Mouse (Mus musculus) midbrain, postnatal 0 days (tissue): ENCODE measurements around the gene Fbxo6. TPM values are rescaled to one million over a fixed set of nuclear protein-coding genes. Genes with fewer than 3 reads are reported as not detected.

Experiments
- ATAC-seq: fragments of 200-750 bp; cut with Nextera tagmentation; 2 replicates; pipeline ENCODE4 v1.8.0; 2017; ENCODE audit warnings: moderate number of reproducible peaks, mild to moderate bottlenecking, moderate TSS enrichment, moderate library complexity; ENCODE audit not compliant: low FRiP score
- DNase-seq: peaks from one replicate; pipeline ENCODE4 v3.0.0-alpha.2; 2015; ENCODE audit warnings: low spot score
- H3K27ac ChIP-seq: fragments of 300-500 bp; sonication (generic); 2 replicates; pipeline ENCODE4 v1.5.1; 2014; ENCODE audit warnings: low read depth, mild to moderate bottlenecking, low read length, mixed read lengths
- H3K27me3 ChIP-seq: fragments of 300-500 bp; sonication (generic); 2 replicates; pipeline ENCODE4 v1.6.1; 2014; ENCODE audit warnings: low read length, control low read depth, mixed read lengths; ENCODE audit not compliant: insufficient read depth
- H3K36me3 ChIP-seq: fragments of 300-500 bp; sonication (generic); 2 replicates; pipeline ENCODE4 v1.6.1; 2014; ENCODE audit warnings: low read length, control low read depth, mixed read lengths; ENCODE audit not compliant: insufficient read depth
- H3K4me1 ChIP-seq: fragments of 300-500 bp; sonication (generic); 2 replicates; pipeline ENCODE4 v1.6.1; 2014; ENCODE audit warnings: mild to moderate bottlenecking, control low read depth, antibody characterized with exemption, low read length, mixed read lengths; ENCODE audit not compliant: insufficient read depth
- H3K4me2 ChIP-seq: fragments of 300-500 bp; sonication (generic); 2 replicates; pipeline ENCODE4 v1.6.1; 2014; ENCODE audit warnings: low read depth, mild to moderate bottlenecking, low read length, mixed read lengths; ENCODE audit not compliant: poor library complexity, severe bottlenecking
- H3K4me3 ChIP-seq: fragments of 300-500 bp; sonication (generic); 2 replicates; pipeline ENCODE4 v1.5.1; 2014; ENCODE audit warnings: low read depth, mild to moderate bottlenecking, low read length, moderate library complexity
- H3K9ac ChIP-seq: fragments of 300-500 bp; sonication (generic); replicated peaks from 2 replicates; pipeline ENCODE4 v1.6.1; 2014; ENCODE audit warnings: mild to moderate bottlenecking, low read length, moderate library complexity, mixed read lengths; ENCODE audit not compliant: poor library complexity, severe bottlenecking
- H3K9me3 ChIP-seq: fragments of 300-500 bp; sonication (generic); 2 replicates; pipeline ENCODE4 v1.6.1; 2016; ENCODE audit warnings: low read length, control low read depth
- CTCF ChIP-seq: IDR thresholded peaks from 2 replicates; pipeline ENCODE4 v1.5.1; 2016; ENCODE audit warnings: antibody characterized with exemption, mild to moderate bottlenecking
- WGBS: fragments of 180-500 bp; shearing (Covaris S2); extraction: QIAGEN DNeasy Blood & Tissue Kit; methylation state at CpG from one replicate; pipeline ENCODE4 v1.1.7; 2014; 5-methylcytosine and 5-hydroxymethylcytosine counted together
- polyA plus RNA-seq: library from polyadenylated mRNA; unstranded; fragments of >200 nt; fragmentation: Nextera tagmentation; extraction: Ambion mirVana; gene quantifications from 2 replicates; pipeline ENCODE4 v1.2.1, GENCODE M21; 2015
- total RNA-seq: library from RNA; depleted of rRNA; stranded (reverse); fragments of >200 nt; gene quantifications from 2 replicates; pipeline ENCODE4 v1.2.3, GENCODE M21; 2014

The Fbxo6 gene
- total and polyA plus RNA-seq, 2 experiments from 2014 or later: 23.6 to 27.7 TPM

DNA sequence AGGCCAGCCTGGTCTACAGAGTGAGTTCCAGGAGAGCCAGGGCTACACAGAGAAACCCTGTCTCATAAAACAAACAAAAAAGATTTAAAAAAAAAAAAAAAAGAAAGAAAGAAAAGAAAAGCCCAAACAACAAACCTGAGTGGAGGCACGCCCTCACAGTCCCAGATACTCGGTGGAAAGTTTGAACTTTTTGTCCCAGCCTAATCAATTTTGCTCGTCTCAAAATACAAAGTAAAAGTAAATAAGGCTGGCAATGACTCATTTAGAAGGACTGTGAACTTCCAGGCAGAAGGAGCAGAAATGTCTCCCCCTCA lies 1.0 kb downstream of the Fbxo6 start:
- H3K27ac ChIP-seq: peak overlapping the region; percentile 90; the same call in 1 of the 2 replicates
- H3K9ac ChIP-seq: peak overlapping the region; percentile 79; the same call in 1 of the 2 replicates
- no peaks in the 10 kb centered on the region for H3K4me1 ChIP-seq
- no peak for DNase-seq
- 56% methylated on average over 3 of the region's 3 CpGs for WGBS
- H3K9me3 ChIP-seq: no peaks in the 10 kb centered on the region
- peak overlapping the region; percentile 97 for H3K4me2 ChIP-seq
- no peak for TF ChIP-seq CTCF
- no peak for ATAC-seq
- H3K27me3 ChIP-seq: no peaks in the 10 kb centered on the region
- H3K4me3 ChIP-seq: peak overlapping the region; percentile 62
- peaks cover 29% of the 10 kb centered on the region for H3K36me3 ChIP-seq

DNA sequence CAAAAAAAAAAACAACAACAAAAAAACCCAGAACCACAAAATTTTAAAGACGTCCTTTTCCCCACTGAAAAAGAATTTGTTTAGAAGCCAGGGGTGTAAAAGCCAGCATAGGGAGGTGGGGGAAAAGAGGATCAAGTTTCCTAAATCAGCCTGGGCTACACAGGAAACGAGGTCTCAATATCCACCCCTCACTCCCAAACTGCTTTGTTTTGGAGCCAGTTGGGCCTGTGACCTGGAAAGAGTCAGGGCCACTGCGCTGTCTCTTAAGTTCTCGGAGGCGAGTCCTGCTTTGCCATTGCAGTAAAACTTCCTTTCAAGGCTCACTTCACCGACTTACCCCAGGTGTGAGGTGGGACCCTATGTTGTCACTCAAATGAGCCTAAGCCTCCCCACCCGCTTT lies 1.7 kb downstream of the Fbxo6 start:
- DNase-seq (no peak), ATAC-seq (no peak)
- peaks cover 35% of the 10 kb centered on the region for H3K36me3 ChIP-seq
- no peak overlapping the region for H3K27ac ChIP-seq
- no peak overlapping the region for H3K4me3 ChIP-seq
- H3K4me1 ChIP-seq: no peaks in the 10 kb centered on the region
- no peak overlapping the region for H3K9ac ChIP-seq
- no peak overlapping the region for H3K4me2 ChIP-seq
- TF ChIP-seq CTCF: no peak
- WGBS: 72% methylated on average over 7 of the region's 7 CpGs
- H3K9me3 ChIP-seq: no peaks in the 10 kb centered on the region
- no peaks in the 10 kb centered on the region for H3K27me3 ChIP-seq

DNA sequence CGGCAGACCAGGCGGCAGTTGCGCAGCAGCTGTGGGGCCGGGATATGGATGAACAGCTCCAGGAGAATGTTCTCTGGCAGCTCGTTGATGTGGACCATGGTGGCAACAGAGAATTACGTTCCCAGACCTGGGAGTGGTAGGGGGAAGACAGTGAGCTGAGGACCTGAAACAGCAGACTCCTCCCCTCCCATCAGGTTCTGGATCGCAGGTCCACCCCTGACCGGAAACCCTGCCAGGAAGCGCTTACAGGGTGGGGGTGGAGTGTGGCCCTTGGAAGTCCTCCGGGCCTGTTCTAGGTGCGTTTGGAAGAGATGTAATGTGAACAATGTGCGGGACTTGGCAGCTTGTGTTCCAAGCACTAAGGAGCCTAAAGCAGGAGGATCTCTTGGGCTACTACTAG lies 2.4 kb downstream of the Fbxo6 start:
- Histone ChIP-seq H3K36me3 (peaks cover 41% of the 10 kb centered on the region), H3K27ac (no peak overlapping the region), H3K4me1 (no peaks in the 10 kb centered on the region), H3K4me2 (no peak overlapping the region), H3K27me3 (no peaks in the 10 kb centered on the region), H3K9ac (no peak overlapping the region), H3K9me3 (no peaks in the 10 kb centered on the region), H3K4me3 (no peak overlapping the region)
- no peak for TF ChIP-seq CTCF
- DNase-seq (no peak), ATAC-seq (no peak)
- WGBS: 78% methylated on average over 12 of the region's 12 CpGs

DNA sequence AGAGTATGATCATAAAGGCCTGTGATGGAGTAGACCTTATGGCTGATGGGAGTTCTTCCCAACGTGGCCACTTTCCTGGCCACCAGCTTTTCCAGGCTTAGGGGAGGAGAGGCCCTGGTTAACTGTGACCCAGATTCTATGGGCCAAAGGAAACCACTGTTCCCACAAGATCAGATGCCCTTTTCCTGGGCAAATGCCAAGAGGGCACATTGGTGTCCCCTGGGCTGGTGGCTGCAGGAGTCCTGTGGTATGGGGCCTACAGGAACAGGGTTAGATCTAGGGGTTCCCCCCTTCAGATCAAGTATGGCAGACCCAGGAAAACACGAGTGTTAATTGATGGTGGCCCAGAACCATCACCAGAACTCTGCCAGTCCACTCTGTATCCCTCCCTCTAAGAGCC lies 4.2 kb downstream of the Fbxo6 start:
- no peak for ATAC-seq
- no peak overlapping the region for H3K4me2 ChIP-seq
- H3K9me3 ChIP-seq: no peaks in the 10 kb centered on the region
- no peak for TF ChIP-seq CTCF
- H3K27ac ChIP-seq: no peak overlapping the region
- no peaks in the 10 kb centered on the region for H3K4me1 ChIP-seq
- H3K4me3 ChIP-seq: no peak overlapping the region
- no peaks in the 10 kb centered on the region for H3K27me3 ChIP-seq
- no peak for DNase-seq
- H3K36me3 ChIP-seq: peaks cover 32% of the 10 kb centered on the region
- WGBS: 86% methylated on average over 2 of the region's 2 CpGs
- H3K9ac ChIP-seq: no peak overlapping the region

DNA sequence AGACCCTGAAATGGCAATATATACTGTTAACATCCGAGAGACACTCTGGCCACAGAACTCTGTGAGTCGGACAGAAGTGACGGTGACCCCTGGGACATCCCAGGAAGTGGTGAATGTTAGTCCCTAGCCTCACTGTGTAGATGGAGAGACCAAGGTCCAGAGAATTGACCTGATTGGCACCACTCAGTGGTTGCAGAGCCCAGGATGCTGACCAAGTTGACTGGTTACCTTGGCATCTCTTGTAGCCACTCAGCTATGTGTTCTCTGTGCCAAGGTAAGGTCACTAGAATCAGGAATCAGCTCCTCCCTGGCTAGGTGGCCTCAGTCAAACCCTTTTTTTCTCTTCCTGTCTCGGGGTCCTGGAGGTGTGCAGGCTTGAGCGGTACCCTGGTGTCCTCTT lies 8.2 kb downstream of the Fbxo6 start:
- ATAC-seq: no peak
- 93% methylated on average over 5 of the region's 5 CpGs for WGBS

GRCm38 (mm10) chr4:148140098-148141011 lies 11.6 kb downstream of the Fbxo6 start:
- ATAC-seq (peak; percentile 94), DNase-seq (peak; percentile 92)
- Histone ChIP-seq H3K9me3 (no peaks in the 10 kb centered on the region), H3K36me3 (peaks cover 11% of the 10 kb centered on the region), H3K4me3 (peak overlapping the region; percentile 56), H3K27me3 (no peaks in the 10 kb centered on the region), H3K9ac (peak overlapping the region; percentile 67), H3K4me2 (peak overlapping the region; percentile 89), H3K4me1 (no peaks in the 10 kb centered on the region), H3K27ac (peak overlapping the region; percentile 85)
- WGBS: under 1% methylated on average over 61 of the region's 65 CpGs
- peak; percentile 76 for TF ChIP-seq CTCF

More for the DNA sequence above, 8.2 kb downstream of the Fbxo6 start:
- H3K36me3 ChIP-seq: peaks cover 30% of the 10 kb centered on the region
- no peak for DNase-seq
- TF ChIP-seq CTCF: no peak
- no peaks in the 10 kb centered on the region for H3K4me1 ChIP-seq
- no peak overlapping the region for H3K4me3 ChIP-seq
- no peaks in the 10 kb centered on the region for H3K27me3 ChIP-seq
- no peak overlapping the region for H3K9ac ChIP-seq
- H3K4me2 ChIP-seq: no peak overlapping the region
- H3K9me3 ChIP-seq: no peaks in the 10 kb centered on the region
- H3K27ac ChIP-seq: no peak overlapping the region
